ENCODE assay signal across 24 mouse cellular contexts in the genomic region with DNA sequence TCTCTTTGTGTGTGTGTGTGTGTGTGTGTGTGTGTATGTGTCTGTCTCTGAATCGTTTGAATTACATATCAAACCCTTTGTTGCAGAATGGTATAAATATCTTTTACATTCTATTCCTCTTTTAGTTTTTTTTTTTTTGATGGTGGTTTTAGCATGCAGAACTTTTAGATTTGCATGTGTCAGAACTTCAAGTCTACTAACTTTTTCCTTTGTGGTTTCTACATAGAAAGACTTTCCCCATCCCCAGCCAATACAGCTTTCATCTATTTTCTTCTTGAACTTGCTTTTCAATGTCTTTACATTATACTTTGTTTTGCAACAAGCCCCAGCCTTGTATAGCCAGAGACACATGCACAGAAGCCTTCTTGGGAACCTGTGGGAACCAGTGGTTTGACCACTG. TPM values are rescaled to one million over a fixed set of nuclear protein-coding genes. Genes with fewer than 3 reads are reported as not detected.
"Had no signal": no experiment of that assay in that cellular context is flagged by ENCODE, and none has a peak within 500 bp of the region (broad histone marks: within the 10 kb centered on the region; RNA-seq: fewer than 3 reads in every experiment).

No protein-coding gene starts in this region.

- H3K4me2 ChIP-seq: neural tube, embryonic 13.5 days; neural tube, embryonic 15.5 days; stomach, embryonic 15.5 days had no signal

- H3K27ac ChIP-seq: neural tube, embryonic 13.5 days; neural tube, embryonic 15.5 days; stomach, embryonic 15.5 days; stomach, postnatal 0 days had no signal

- H3K36me3 ChIP-seq: neural tube, embryonic 13.5 days; neural tube, embryonic 15.5 days; stomach, embryonic 15.5 days had no signal

- H3K9ac ChIP-seq: neural tube, embryonic 13.5 days; neural tube, embryonic 15.5 days; stomach, embryonic 15.5 days had no signal

- H3K4me3 ChIP-seq: neural tube, embryonic 13.5 days; neural tube, embryonic 15.5 days; stomach, embryonic 15.5 days had no signal

- H3K4me1 ChIP-seq: neural tube, embryonic 13.5 days; stomach, embryonic 15.5 days had no signal

- H3K27me3 ChIP-seq: neural tube, embryonic 13.5 days; neural tube, embryonic 15.5 days; stomach, embryonic 15.5 days had no signal

- DNase-seq: retina, postnatal 1 day; right cerebral cortex, adult 18-20 months; right cerebral cortex, postnatal 14 days; right cerebral cortex, postnatal 25 days; right cerebral cortex, postnatal 4 days; spleen, adult 18-20 months; thymus, adult 18-20 months; thymus, adult 2 months; thymus, postnatal 14 days; thymus, postnatal 25 days; thymus, postnatal 36 days; thymus, postnatal 4 days had no signal

- H3K9me3 ChIP-seq: stomach, embryonic 15.5 days had no signal

RNA-seq across cellular contexts. Expression of gene Il3, which starts 29.7 kb away (rescaled TPM):
- total RNA-seq: neutrophil, adult 5-6 weeks had no signal
- polyA plus RNA-seq: neural tube, embryonic 13.5 days; neural tube, embryonic 14.5 days; neural tube, embryonic 15.5 days; small intestine, adult 2 months; spleen, adult 2 months; stomach, embryonic 14.5 days; stomach, embryonic 15.5 days; stomach, embryonic 16.5 days; stomach, postnatal 0 days; testis, adult 2 months; thymus, adult 2 months; urinary bladder, adult 2 months had no signal

RNA-seq across cellular contexts. Expression of gene Csf2, which starts 47.3 kb away (rescaled TPM):
- total RNA-seq: neutrophil, adult 5-6 weeks had no signal
- polyA plus RNA-seq: neural tube, embryonic 13.5 days; neural tube, embryonic 14.5 days; neural tube, embryonic 15.5 days; spleen, adult 2 months; stomach, embryonic 14.5 days; stomach, embryonic 16.5 days; stomach, postnatal 0 days; testis, adult 2 months; urinary bladder, adult 2 months had no signal
